Mouse (Mus musculus): ENCODE results near the gene Cryab. TPM values are rescaled to one million over a fixed set of nuclear protein-coding genes. Genes with fewer than 3 reads are reported as not detected.

Cryab gene
- total RNA-seq, 2 experiments from 2014 or later, result not detected

GRCm38 (mm10) chr9:50775662-50776126 lies 24.6 kb downstream of the Cryab start:
- peak; percentile 33 for ATAC-seq (replicated peaks; ENCODE audit: low FRiP score, low TSS enrichment, poor library complexity, severe bottlenecking)

- no peak for ATAC-seq (replicated peaks; ENCODE audit: low FRiP score, low TSS enrichment, poor library complexity, severe bottlenecking)
Measured at GRCm38 (mm10) chr9:50776162-50776760, 25.1 kb downstream of the Cryab start.

DNA sequence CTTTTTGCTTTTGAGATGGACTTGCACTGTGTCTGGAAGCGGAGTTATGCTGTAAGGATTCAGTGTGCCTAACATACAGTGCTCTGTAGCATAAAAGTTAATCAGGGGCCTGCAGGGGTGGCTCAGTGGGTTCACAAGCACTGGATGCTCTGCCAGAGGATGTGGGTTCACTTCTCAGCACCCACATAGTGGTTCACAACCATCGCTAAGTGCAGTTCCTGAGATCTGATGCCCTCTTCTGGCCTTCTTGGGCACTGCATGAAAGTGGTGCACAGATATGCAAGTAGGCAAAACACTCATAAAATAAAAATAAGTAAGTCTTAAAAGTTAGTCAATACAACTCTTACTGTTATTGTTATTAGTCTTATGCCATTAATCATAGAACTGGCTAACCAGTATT lies 31.0 kb downstream of the Cryab start:
- peak; percentile 73; the same call in 1 of the 2 replicates for ATAC-seq (replicated peaks; ENCODE audit: low FRiP score, low TSS enrichment, poor library complexity, severe bottlenecking)

DNA sequence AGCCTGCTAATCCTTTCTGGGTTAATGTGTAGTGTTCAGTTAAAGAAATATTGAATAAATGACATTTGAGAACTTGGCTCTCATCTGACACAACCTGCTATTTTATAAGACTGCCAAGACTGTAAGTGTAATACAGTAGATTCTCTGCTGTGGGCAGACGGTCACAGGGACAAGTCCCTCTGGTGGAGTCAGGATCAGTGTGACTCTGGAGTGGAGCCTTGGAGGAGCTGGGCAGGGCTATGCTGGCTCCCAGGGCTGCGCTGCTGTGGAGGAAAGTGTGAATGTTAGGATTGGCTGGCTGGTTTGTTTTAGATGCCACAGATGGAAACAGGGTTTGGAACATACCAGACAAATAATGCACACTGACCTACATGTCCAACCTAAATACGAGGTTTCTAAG lies 44.1 kb downstream of the Cryab start:
- no peak for ATAC-seq (replicated peaks; ENCODE audit: low FRiP score, low TSS enrichment, poor library complexity, severe bottlenecking)

DNA sequence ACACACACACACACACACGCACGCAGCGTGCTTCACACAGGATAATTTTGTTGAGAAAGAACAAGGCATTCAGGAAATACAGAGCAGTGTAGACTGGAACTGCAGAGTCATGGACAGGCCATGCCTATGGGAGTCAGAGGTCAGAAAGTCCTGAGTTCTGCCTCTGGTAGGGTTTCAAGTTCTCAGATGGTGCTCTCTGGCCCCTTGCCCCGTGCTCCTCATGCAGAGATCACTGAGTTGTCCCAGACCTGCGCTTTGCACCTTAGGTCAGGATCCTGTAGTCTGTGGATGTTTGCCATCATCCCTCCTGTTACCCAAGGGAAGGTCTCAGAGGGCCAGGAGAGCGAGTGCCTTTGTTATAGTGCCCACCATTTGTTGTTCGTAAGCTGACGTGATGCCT lies 45.7 kb downstream of the Cryab start:
- ATAC-seq (replicated peaks; ENCODE audit: low FRiP score, low TSS enrichment, poor library complexity, severe bottlenecking), result no peak

DNA sequence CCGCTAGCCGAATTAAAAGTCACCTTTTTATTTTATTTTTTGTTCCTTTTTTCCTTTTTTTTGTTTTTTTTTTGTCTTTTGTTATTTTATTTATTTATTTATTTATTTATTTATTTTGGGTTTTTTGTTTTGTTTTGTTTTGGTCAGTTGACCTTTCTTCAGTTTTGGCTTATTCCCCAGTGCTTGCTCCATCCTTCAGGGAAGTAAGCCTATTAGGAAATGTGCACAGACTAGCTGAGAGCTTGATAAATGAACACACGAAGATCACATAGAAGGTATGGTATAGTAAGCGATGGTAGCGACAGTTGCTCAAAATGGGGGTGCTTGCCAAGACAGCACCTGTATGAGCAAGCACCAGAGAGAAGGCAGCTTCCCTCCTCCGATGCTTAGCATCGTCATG lies 46.5 kb downstream of the Cryab start:
- no peak for ATAC-seq (replicated peaks; ENCODE audit: low FRiP score, low TSS enrichment, poor library complexity, severe bottlenecking)

- no peak for ATAC-seq (replicated peaks; ENCODE audit: low FRiP score, low TSS enrichment, poor library complexity, severe bottlenecking)
Measured at GRCm38 (mm10) chr9:50798368-50798767, 47.2 kb downstream of the Cryab start.

GRCm38 (mm10) chr9:50800985-50801384 lies 49.9 kb downstream of the Cryab start:
- peak; percentile 69 for ATAC-seq (replicated peaks; ENCODE audit: low FRiP score, low TSS enrichment, poor library complexity, severe bottlenecking)

DNA sequence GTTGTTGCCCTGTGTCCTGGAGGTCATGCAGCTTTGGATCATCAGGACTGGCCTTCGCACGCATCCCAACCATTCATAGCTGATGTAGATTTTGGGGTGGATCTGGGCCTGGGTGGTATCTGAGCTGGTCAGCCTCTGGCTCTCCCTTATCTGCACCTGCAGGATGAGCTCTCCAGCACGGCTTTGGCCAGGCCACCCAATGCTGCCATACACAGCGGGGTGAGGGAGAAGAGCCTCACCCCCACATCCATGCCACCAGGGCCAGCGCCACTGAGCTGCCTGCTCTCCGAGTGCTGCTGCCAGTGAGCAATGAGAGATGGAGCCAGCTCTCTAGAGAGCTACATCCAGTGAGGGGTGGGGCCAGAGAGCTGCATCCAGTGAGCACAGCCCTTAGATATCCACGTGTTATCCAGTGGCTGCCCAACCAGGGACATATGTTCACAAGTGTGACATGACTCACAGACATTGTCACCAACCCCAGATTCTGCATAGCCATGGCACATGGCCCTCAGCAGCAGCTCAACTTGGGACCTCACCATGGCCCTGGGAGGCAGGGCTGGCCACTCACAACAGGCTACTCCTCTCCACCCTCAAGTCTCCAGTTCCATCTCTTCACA lies 52.0 kb downstream of the Cryab start:
- ATAC-seq (replicated peaks; ENCODE audit: low FRiP score, low TSS enrichment, poor library complexity, severe bottlenecking), result peak; percentile 86

Other genes starting within 250 kb of the Cryab start
- gene Pts, start 222.6 kb upstream of the Cryab start, total RNA-seq (2014; fragmentation: Nextera tagmentation), result 76.0 and 81.6 TPM in 2 replicates
- 45.2 and 74.2 TPM in 2 replicates for gene Pts, start 222.6 kb upstream of the Cryab start, total RNA-seq (2017)
- 1.8 TPM in 1 of 2 replicates, not detected in the other for gene Il18, start 196.5 kb upstream of the Cryab start, total RNA-seq (2014; fragmentation: Nextera tagmentation)
- gene Il18, start 196.5 kb upstream of the Cryab start, total RNA-seq (2017), result 1.5 TPM in 1 of 2 replicates, not detected in the other
- gene Bco2, start 196.1 kb upstream of the Cryab start, total RNA-seq (2014; fragmentation: Nextera tagmentation), result 0.20 TPM in 1 of 2 replicates, not detected in the other
- 0.50 and 0.89 TPM in 2 replicates for gene Bco2, start 196.1 kb upstream of the Cryab start, total RNA-seq (2017)
- gene Tex12, start 190.0 kb upstream of the Cryab start, total RNA-seq (2014; fragmentation: Nextera tagmentation), result not detected in 2 replicates
- gene Tex12, start 190.0 kb upstream of the Cryab start, total RNA-seq (2017), result not detected in 2 replicates
- gene Sdhd, start 147.5 kb upstream of the Cryab start, total RNA-seq (2014; fragmentation: Nextera tagmentation), result 254 and 275 TPM in 2 replicates
- gene Sdhd, start 147.5 kb upstream of the Cryab start, total RNA-seq (2017), result 241 and 307 TPM in 2 replicates
- gene Timm8b, start 147.4 kb upstream of the Cryab start, total RNA-seq (2014; fragmentation: Nextera tagmentation), result 176 and 190 TPM in 2 replicates
- 253 and 291 TPM in 2 replicates for gene Timm8b, start 147.4 kb upstream of the Cryab start, total RNA-seq (2017)
- 3.5 and 3.8 TPM in 2 replicates for gene Pih1d2, start 134.0 kb upstream of the Cryab start, total RNA-seq (2014; fragmentation: Nextera tagmentation)
- gene Pih1d2, start 134.0 kb upstream of the Cryab start, total RNA-seq (2017), result 10.4 TPM in 1 of 2 replicates, not detected in the other
- gene Nkapd1, start 133.9 kb upstream of the Cryab start, total RNA-seq (2014; fragmentation: Nextera tagmentation), result 21.6 and 27.6 TPM in 2 replicates
- gene Nkapd1, start 133.9 kb upstream of the Cryab start, total RNA-seq (2017), result 46.2 and 51.8 TPM in 2 replicates
- 41.0 and 51.5 TPM in 2 replicates for gene Dlat, start 91.5 kb upstream of the Cryab start, total RNA-seq (2014; fragmentation: Nextera tagmentation)
- gene Dlat, start 91.5 kb upstream of the Cryab start, total RNA-seq (2017), result 52.4 and 68.9 TPM in 2 replicates
- not detected in 2 replicates for gene Dixdc1, start 11.8 kb upstream of the Cryab start, total RNA-seq (2014; fragmentation: Nextera tagmentation)
- gene Dixdc1, start 11.8 kb upstream of the Cryab start, total RNA-seq (2017), result not detected in 2 replicates
- not detected in 2 replicates for gene 2310030G06Rik, start 4.8 kb upstream of the Cryab start, total RNA-seq (2014; fragmentation: Nextera tagmentation)
- gene 2310030G06Rik, start 4.8 kb upstream of the Cryab start, total RNA-seq (2017), result not detected in 2 replicates
- not detected in 2 replicates for gene Hspb2, start 1.0 kb downstream of the Cryab start, total RNA-seq (2014; fragmentation: Nextera tagmentation)
- not detected in 2 replicates for gene Hspb2, start 1.0 kb downstream of the Cryab start, total RNA-seq (2017)
- 12.7 and 21.0 TPM in 2 replicates for gene Fdxacb1, start 16.9 kb downstream of the Cryab start, total RNA-seq (2014; fragmentation: Nextera tagmentation)
- gene Fdxacb1, start 16.9 kb downstream of the Cryab start, total RNA-seq (2017), result 10.5 and 10.8 TPM in 2 replicates
- gene Alg9, start 23.7 kb downstream of the Cryab start, total RNA-seq (2014; fragmentation: Nextera tagmentation), result 25.0 and 36.0 TPM in 2 replicates
- 19.5 and 24.5 TPM in 2 replicates for gene Alg9, start 23.7 kb downstream of the Cryab start, total RNA-seq (2017)
- 11.8 and 30.5 TPM in 2 replicates for gene 1110032A03Rik, start 24.2 kb downstream of the Cryab start, total RNA-seq (2014; fragmentation: Nextera tagmentation)
- 19.4 and 26.2 TPM in 2 replicates for gene 1110032A03Rik, start 24.2 kb downstream of the Cryab start, total RNA-seq (2017)
- 89.1 and 93.7 TPM in 2 replicates for gene Ppp2r1b, start 94.0 kb downstream of the Cryab start, total RNA-seq (2014; fragmentation: Nextera tagmentation)
- gene Ppp2r1b, start 94.0 kb downstream of the Cryab start, total RNA-seq (2017), result 88.2 and 109 TPM in 2 replicates

All from megakaryocyte-erythroid progenitor cell, adult 5-6 weeks (primary cell).